Mouse (Mus musculus): ENCODE measurements around the gene Scfd2. TPM values are rescaled to one million over a fixed set of nuclear protein-coding genes. Genes with fewer than 3 reads are reported as not detected.

The Scfd2 gene
- polyA plus RNA-seq, 1 experiment from 2014 or later, result 15.9 TPM

- H3K4me1 ChIP-seq (ENCODE audit: control insufficient read depth, insufficient read depth, low read length), result peaks cover 9% of the 10 kb centered on the region; the same call in 1 of the 2 replicates
- H3K36me3 ChIP-seq (ENCODE audit: control insufficient read depth, insufficient read depth, low read length), result no peaks in the 10 kb centered on the region
- no peaks in the 10 kb centered on the region for H3K27me3 ChIP-seq (ENCODE audit: control insufficient read depth, insufficient read depth, low read length)
- peak; percentile 57 for DNase-seq (ENCODE audit: low spot score)
- no peak overlapping the region for H3K27ac ChIP-seq (replicated peaks; ENCODE audit: low read depth, low read length)
- H3K4me2 ChIP-seq (ENCODE audit: low read depth, severe bottlenecking), result no peak overlapping the region
- 39% methylated on average over 8 of the region's 8 CpGs for WGBS
- H3K9me3 ChIP-seq (ENCODE audit: control insufficient read depth, low read length), result no peaks in the 10 kb centered on the region
- H3K9ac ChIP-seq (ENCODE audit: low read length), result no peak overlapping the region
- no peak overlapping the region for H3K4me3 ChIP-seq (ENCODE audit: low read depth, low read length)
- no peak for ATAC-seq (ENCODE audit: insufficient number of reproducible peaks, low FRiP score, low TSS enrichment, low read depth)
Measured at GRCm38 (mm10) chr5:74283545-74283944, 248.0 kb downstream of the Scfd2 start.

DNA sequence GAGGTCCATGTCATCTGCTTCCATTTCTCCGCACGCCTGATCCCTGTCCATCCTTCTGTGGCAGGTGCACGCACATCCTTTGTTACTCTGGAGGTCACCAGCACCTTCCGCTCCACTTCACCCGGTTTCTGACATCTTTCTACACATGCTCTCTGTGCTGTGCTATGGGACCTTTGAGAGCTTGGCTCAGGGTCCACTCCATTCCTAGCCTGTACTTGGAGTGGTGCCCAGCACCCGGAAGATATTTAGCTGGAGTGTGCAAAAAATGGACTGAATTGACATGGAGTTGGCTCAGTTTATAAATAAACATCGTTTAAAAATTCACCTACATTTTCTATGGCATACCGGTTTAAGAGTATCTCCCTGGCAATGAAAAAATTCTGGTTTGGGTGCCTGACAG, 250.1 kb downstream of the Scfd2 start:
- Histone ChIP-seq H3K4me1 (ENCODE audit: control insufficient read depth, insufficient read depth, low read length) (peaks cover 9% of the 10 kb centered on the region), H3K4me3 (ENCODE audit: low read depth, low read length) (no peak overlapping the region), H3K9ac (ENCODE audit: low read length) (no peak overlapping the region), H3K27ac (replicated peaks; ENCODE audit: low read depth, low read length) (no peak overlapping the region), H3K9me3 (ENCODE audit: control insufficient read depth, low read length) (no peaks in the 10 kb centered on the region), H3K4me2 (ENCODE audit: low read depth, severe bottlenecking) (no peak overlapping the region), H3K36me3 (ENCODE audit: control insufficient read depth, insufficient read depth, low read length) (no peaks in the 10 kb centered on the region), H3K27me3 (ENCODE audit: control insufficient read depth, insufficient read depth, low read length) (no peaks in the 10 kb centered on the region)
- 91% methylated on average over 8 of the region's 8 CpGs for WGBS
- ATAC-seq (ENCODE audit: insufficient number of reproducible peaks, low FRiP score, low TSS enrichment, low read depth) (no peak), DNase-seq (ENCODE audit: low spot score) (no peak)

- no peaks in the 10 kb centered on the region for H3K9me3 ChIP-seq (ENCODE audit: control insufficient read depth, low read length)
- WGBS, result 90% methylated on average over 7 of the region's 7 CpGs
- no peak overlapping the region for H3K9ac ChIP-seq (ENCODE audit: low read length)
- no peak overlapping the region for H3K4me3 ChIP-seq (ENCODE audit: low read depth, low read length)
- no peaks in the 10 kb centered on the region for H3K27me3 ChIP-seq (ENCODE audit: control insufficient read depth, insufficient read depth, low read length)
- DNase-seq (ENCODE audit: low spot score) (no peak), ATAC-seq (ENCODE audit: insufficient number of reproducible peaks, low FRiP score, low TSS enrichment, low read depth) (no peak)
- H3K27ac ChIP-seq (replicated peaks; ENCODE audit: low read depth, low read length), result no peak overlapping the region
- H3K4me2 ChIP-seq (ENCODE audit: low read depth, severe bottlenecking), result no peak overlapping the region
- H3K4me1 ChIP-seq (ENCODE audit: control insufficient read depth, insufficient read depth, low read length), result peaks cover 4% of the 10 kb centered on the region; the same call in 1 of the 2 replicates
- no peaks in the 10 kb centered on the region for H3K36me3 ChIP-seq (ENCODE audit: control insufficient read depth, insufficient read depth, low read length)
Measured at GRCm38 (mm10) chr5:74279673-74280072, 251.9 kb downstream of the Scfd2 start.

DNA sequence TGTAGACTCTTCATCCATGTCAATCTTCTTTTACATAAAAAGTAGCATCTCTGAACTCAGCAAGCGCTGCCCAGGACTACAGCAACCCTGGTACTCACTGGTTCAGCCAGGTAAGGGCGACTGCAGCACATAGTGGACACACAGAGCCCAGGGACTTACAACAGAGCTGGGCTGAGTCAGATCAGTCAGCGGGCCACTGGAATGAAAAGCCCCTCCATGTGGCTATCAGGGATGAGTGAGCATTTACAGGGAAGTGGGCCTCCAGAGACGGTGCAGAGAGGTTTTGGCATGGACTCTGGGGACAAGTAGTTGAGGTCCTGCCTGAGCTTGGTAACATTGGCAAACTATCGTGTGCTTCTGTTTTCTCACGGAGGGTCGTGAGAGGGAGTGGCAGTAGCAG, 253.1 kb downstream of the Scfd2 start:
- H3K36me3 ChIP-seq (ENCODE audit: control insufficient read depth, insufficient read depth, low read length), result no peaks in the 10 kb centered on the region
- no peak overlapping the region for H3K27ac ChIP-seq (replicated peaks; ENCODE audit: low read depth, low read length)
- no peak overlapping the region for H3K4me2 ChIP-seq (ENCODE audit: low read depth, severe bottlenecking)
- H3K9ac ChIP-seq (ENCODE audit: low read length), result 0 out of 2 replicates have a peak overlapping the region, but pooled peaks have one; percentile 2
- 82% methylated on average over 7 of the region's 7 CpGs for WGBS
- H3K27me3 ChIP-seq (ENCODE audit: control insufficient read depth, insufficient read depth, low read length), result no peaks in the 10 kb centered on the region
- no peak overlapping the region for H3K4me3 ChIP-seq (ENCODE audit: low read depth, low read length)
- ATAC-seq (ENCODE audit: insufficient number of reproducible peaks, low FRiP score, low TSS enrichment, low read depth) (no peak), DNase-seq (ENCODE audit: low spot score) (no peak)
- H3K9me3 ChIP-seq (ENCODE audit: control insufficient read depth, low read length), result no peaks in the 10 kb centered on the region
- peaks cover 4% of the 10 kb centered on the region; the same call in 1 of the 2 replicates for H3K4me1 ChIP-seq (ENCODE audit: control insufficient read depth, insufficient read depth, low read length)

GRCm38 (mm10) chr5:74277712-74278111, 253.8 kb downstream of the Scfd2 start:
- Histone ChIP-seq H3K4me3 (ENCODE audit: low read depth, low read length) (no peak overlapping the region), H3K9ac (ENCODE audit: low read length) (no peak overlapping the region), H3K4me2 (ENCODE audit: low read depth, severe bottlenecking) (no peak overlapping the region), H3K9me3 (ENCODE audit: control insufficient read depth, low read length) (no peaks in the 10 kb centered on the region), H3K36me3 (ENCODE audit: control insufficient read depth, insufficient read depth, low read length) (no peaks in the 10 kb centered on the region), H3K4me1 (ENCODE audit: control insufficient read depth, insufficient read depth, low read length) (peaks cover 4% of the 10 kb centered on the region; the same call in 1 of the 2 replicates), H3K27ac (replicated peaks; ENCODE audit: low read depth, low read length) (no peak overlapping the region), H3K27me3 (ENCODE audit: control insufficient read depth, insufficient read depth, low read length) (no peaks in the 10 kb centered on the region)
- DNase-seq (ENCODE audit: low spot score) (peak; percentile 96), ATAC-seq (ENCODE audit: insufficient number of reproducible peaks, low FRiP score, low TSS enrichment, low read depth) (peak; percentile 65)
- WGBS, result 1% methylated on average over 3 of the region's 3 CpGs

GRCm38 (mm10) chr5:74277216-74277615, 254.3 kb downstream of the Scfd2 start:
- H3K4me2 ChIP-seq (ENCODE audit: low read depth, severe bottlenecking), result no peak overlapping the region
- ATAC-seq (ENCODE audit: insufficient number of reproducible peaks, low FRiP score, low TSS enrichment, low read depth) (no peak), DNase-seq (ENCODE audit: low spot score) (no peak)
- no peak overlapping the region for H3K27ac ChIP-seq (replicated peaks; ENCODE audit: low read depth, low read length)
- peaks cover 4% of the 10 kb centered on the region; the same call in 1 of the 2 replicates for H3K4me1 ChIP-seq (ENCODE audit: control insufficient read depth, insufficient read depth, low read length)
- no peak overlapping the region for H3K4me3 ChIP-seq (ENCODE audit: low read depth, low read length)
- 83% methylated on average over 5 of the region's 5 CpGs for WGBS
- H3K9me3 ChIP-seq (ENCODE audit: control insufficient read depth, low read length), result no peaks in the 10 kb centered on the region
- no peaks in the 10 kb centered on the region for H3K36me3 ChIP-seq (ENCODE audit: control insufficient read depth, insufficient read depth, low read length)
- H3K27me3 ChIP-seq (ENCODE audit: control insufficient read depth, insufficient read depth, low read length), result no peaks in the 10 kb centered on the region
- no peak overlapping the region for H3K9ac ChIP-seq (ENCODE audit: low read length)

- no peak for DNase-seq (ENCODE audit: low spot score)
- 88% methylated on average over 3 of the region's 3 CpGs for WGBS
- no peak overlapping the region for H3K27ac ChIP-seq (replicated peaks; ENCODE audit: low read depth, low read length)
Measured at GRCm38 (mm10) chr5:74273313-74273712, 258.2 kb downstream of the Scfd2 start.

DNA sequence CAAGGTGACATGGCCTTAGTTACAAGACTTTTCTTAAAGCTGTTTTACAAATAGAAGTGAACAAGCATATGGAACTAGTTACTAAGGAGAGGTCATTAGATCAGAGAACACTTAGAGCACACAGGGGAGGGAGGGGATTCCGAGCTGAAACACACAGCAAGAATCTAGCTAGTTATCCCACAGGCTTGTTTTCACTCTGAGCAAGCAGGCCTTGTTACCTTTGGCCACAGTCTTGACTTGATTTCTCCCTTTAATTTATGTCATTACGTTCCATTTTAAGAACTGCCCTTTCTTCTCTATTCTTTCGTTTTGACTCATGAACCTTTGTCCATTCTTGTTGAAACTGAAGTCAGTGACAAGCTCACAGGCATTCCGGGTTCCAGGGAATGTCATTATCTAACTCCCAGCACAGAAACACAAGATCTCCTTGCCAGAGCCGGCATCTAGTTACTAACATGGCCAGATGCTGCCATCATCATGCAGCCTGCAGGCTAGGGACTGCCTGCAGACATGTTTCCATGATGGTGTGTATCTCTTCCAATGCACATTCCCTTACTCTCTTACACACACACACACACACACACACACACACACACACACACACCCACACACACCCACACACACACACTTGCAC, 263.7 kb downstream of the Scfd2 start:
- Histone ChIP-seq H3K27me3 (ENCODE audit: control insufficient read depth, insufficient read depth, low read length) (no peaks in the 10 kb centered on the region), H3K4me3 (ENCODE audit: low read depth, low read length) (no peak overlapping the region), H3K9ac (ENCODE audit: low read length) (no peak overlapping the region), H3K9me3 (ENCODE audit: control insufficient read depth, low read length) (no peaks in the 10 kb centered on the region), H3K4me1 (ENCODE audit: control insufficient read depth, insufficient read depth, low read length) (peaks cover 35% of the 10 kb centered on the region), H3K36me3 (ENCODE audit: control insufficient read depth, insufficient read depth, low read length) (no peaks in the 10 kb centered on the region), H3K4me2 (ENCODE audit: low read depth, severe bottlenecking) (no peak overlapping the region), H3K27ac (replicated peaks; ENCODE audit: low read depth, low read length) (peak overlapping the region; percentile 96)
- ATAC-seq (ENCODE audit: insufficient number of reproducible peaks, low FRiP score, low TSS enrichment, low read depth), result no peak
- peak; percentile 50 for DNase-seq (ENCODE audit: low spot score)
- WGBS, result 12% methylated on average over 5 of the region's 5 CpGs

More at GRCm38 (mm10) chr5:74273313-74273712, 258.2 kb downstream of the Scfd2 start:
- no peak for ATAC-seq (ENCODE audit: insufficient number of reproducible peaks, low FRiP score, low TSS enrichment, low read depth)
- Histone ChIP-seq H3K36me3 (ENCODE audit: control insufficient read depth, insufficient read depth, low read length) (no peaks in the 10 kb centered on the region), H3K9ac (ENCODE audit: low read length) (no peak overlapping the region), H3K27me3 (ENCODE audit: control insufficient read depth, insufficient read depth, low read length) (no peaks in the 10 kb centered on the region), H3K4me2 (ENCODE audit: low read depth, severe bottlenecking) (no peak overlapping the region), H3K4me3 (ENCODE audit: low read depth, low read length) (no peak overlapping the region), H3K4me1 (ENCODE audit: control insufficient read depth, insufficient read depth, low read length) (peaks cover 8% of the 10 kb centered on the region), H3K9me3 (ENCODE audit: control insufficient read depth, low read length) (no peaks in the 10 kb centered on the region)

DNA sequence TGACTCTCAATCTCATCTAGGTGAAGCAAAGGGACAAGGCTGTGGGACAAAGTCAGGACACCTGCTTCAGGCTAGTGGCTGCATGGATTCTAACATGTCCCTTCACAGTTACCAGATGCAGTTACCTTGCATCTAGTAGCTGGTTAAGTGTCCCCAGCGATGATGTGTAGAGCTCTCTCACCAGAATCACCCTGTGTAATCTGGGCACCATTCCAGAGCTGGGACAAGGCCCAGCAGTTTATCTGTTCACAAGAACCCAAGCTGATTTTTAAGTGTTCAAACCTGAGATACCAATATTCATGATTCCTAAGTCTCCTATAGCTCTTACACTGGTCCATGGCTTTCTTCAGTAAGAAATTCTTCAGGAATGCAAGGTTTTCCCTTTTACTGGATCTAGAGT, 264.4 kb downstream of the Scfd2 start:
- ATAC-seq (ENCODE audit: insufficient number of reproducible peaks, low FRiP score, low TSS enrichment, low read depth) (no peak), DNase-seq (ENCODE audit: low spot score) (no peak)
- Histone ChIP-seq H3K4me2 (ENCODE audit: low read depth, severe bottlenecking) (no peak overlapping the region), H3K9ac (ENCODE audit: low read length) (no peak overlapping the region), H3K36me3 (ENCODE audit: control insufficient read depth, insufficient read depth, low read length) (no peaks in the 10 kb centered on the region), H3K4me1 (ENCODE audit: control insufficient read depth, insufficient read depth, low read length) (peaks cover 35% of the 10 kb centered on the region), H3K4me3 (ENCODE audit: low read depth, low read length) (no peak overlapping the region), H3K9me3 (ENCODE audit: control insufficient read depth, low read length) (no peaks in the 10 kb centered on the region), H3K27ac (replicated peaks; ENCODE audit: low read depth, low read length) (peak overlapping the region; percentile 96), H3K27me3 (ENCODE audit: control insufficient read depth, insufficient read depth, low read length) (no peaks in the 10 kb centered on the region)
- 80% methylated on average over 1 of the region's 1 CpGs for WGBS
